Mouse (Mus musculus) hindbrain, embryonic 12.5 days (tissue): Measurements from ENCODE around the gene Serpinb1c. TPM values are rescaled to one million over a fixed set of nuclear protein-coding genes. Genes with fewer than 3 reads are reported as not detected.

ENCODE experiments used
- ATAC-seq: fragments of 200-750 bp; cut with Nextera tagmentation; 2 replicates; pipeline ENCODE4 v1.8.0; 2017; ENCODE audit warnings: moderate TSS enrichment; ENCODE audit not compliant: low FRiP score
- H3K27ac ChIP-seq: fragments of 300-500 bp; sonication (generic); 2 replicates; pipeline ENCODE4 v1.5.1; 2016; ENCODE audit warnings: mild to moderate bottlenecking
- H3K27me3 ChIP-seq: fragments of 300-500 bp; sonication (generic); 2 replicates; pipeline ENCODE4 v1.6.1; 2016; ENCODE audit warnings: mild to moderate bottlenecking
- H3K36me3 ChIP-seq: fragments of 300-500 bp; sonication (generic); 2 replicates; pipeline ENCODE4 v1.6.1; 2016; ENCODE audit warnings: mild to moderate bottlenecking
- H3K4me1 ChIP-seq: fragments of 300-500 bp; sonication (generic); 2 replicates; pipeline ENCODE4 v1.6.1; 2016
- H3K4me2 ChIP-seq: fragments of 300-500 bp; sonication (generic); replicated peaks from 2 replicates; pipeline ENCODE4 v1.6.1; 2016; ENCODE audit warnings: mild to moderate bottlenecking
- H3K4me3 ChIP-seq: fragments of 300-500 bp; sonication (generic); 2 replicates; pipeline ENCODE4 v1.5.1; 2016; ENCODE audit warnings: mild to moderate bottlenecking
- H3K9ac ChIP-seq: fragments of 300-500 bp; sonication (generic); 2 replicates; pipeline ENCODE4 v1.6.1; 2016; ENCODE audit warnings: mild to moderate bottlenecking, moderate library complexity
- H3K9me3 ChIP-seq: fragments of 300-500 bp; sonication (generic); replicated peaks from 2 replicates; pipeline ENCODE4 v1.6.1; 2016; ENCODE audit warnings: mild to moderate bottlenecking
- WGBS: fragments of 180-500 bp; shearing (Covaris S2); methylation state at CpG from one replicate; pipeline ENCODE4 v1.1.7; 2016; 5-methylcytosine and 5-hydroxymethylcytosine counted together
- polyA plus RNA-seq: library from polyadenylated mRNA; unstranded; fragments of >200 nt; fragmentation: Nextera tagmentation; extraction: Ambion mirVana; gene quantifications from 2 replicates; pipeline ENCODE4 v1.2.1, GENCODE M21; 2016

The Serpinb1c gene
- polyA plus RNA-seq, 1 experiment from 2014 or later, result not detected

DNA sequence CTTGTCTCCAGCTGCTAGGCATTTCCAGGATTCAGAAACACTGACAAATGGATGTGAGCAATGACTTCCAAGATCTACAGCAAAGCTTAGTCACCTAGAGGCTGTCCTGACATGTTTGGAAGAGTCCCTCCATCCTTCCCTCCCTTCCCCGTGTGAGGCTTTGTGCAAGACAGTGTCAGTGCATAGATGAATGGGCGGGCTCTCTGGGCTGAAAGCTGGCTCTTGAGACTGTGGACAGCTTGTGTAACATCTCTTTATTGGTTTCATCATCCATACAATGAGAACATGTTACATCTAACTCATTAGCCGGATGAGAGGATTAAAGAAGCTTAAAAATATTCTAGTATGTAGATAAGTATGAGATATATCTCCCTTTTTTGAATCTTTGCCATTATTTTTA, 65.2 kb downstream of the Serpinb1c start:
- no peak overlapping the region for H3K27ac ChIP-seq
- no peaks in the 10 kb centered on the region for H3K9me3 ChIP-seq
- no peaks in the 10 kb centered on the region for H3K36me3 ChIP-seq
- no peak overlapping the region for H3K4me3 ChIP-seq
- no peak overlapping the region for H3K9ac ChIP-seq
- H3K27me3 ChIP-seq, result no peaks in the 10 kb centered on the region
- no peak for ATAC-seq
- no peak overlapping the region for H3K4me2 ChIP-seq
- 74% methylated on average over 3 of the region's 3 CpGs for WGBS
- H3K4me1 ChIP-seq, result no peaks in the 10 kb centered on the region

DNA sequence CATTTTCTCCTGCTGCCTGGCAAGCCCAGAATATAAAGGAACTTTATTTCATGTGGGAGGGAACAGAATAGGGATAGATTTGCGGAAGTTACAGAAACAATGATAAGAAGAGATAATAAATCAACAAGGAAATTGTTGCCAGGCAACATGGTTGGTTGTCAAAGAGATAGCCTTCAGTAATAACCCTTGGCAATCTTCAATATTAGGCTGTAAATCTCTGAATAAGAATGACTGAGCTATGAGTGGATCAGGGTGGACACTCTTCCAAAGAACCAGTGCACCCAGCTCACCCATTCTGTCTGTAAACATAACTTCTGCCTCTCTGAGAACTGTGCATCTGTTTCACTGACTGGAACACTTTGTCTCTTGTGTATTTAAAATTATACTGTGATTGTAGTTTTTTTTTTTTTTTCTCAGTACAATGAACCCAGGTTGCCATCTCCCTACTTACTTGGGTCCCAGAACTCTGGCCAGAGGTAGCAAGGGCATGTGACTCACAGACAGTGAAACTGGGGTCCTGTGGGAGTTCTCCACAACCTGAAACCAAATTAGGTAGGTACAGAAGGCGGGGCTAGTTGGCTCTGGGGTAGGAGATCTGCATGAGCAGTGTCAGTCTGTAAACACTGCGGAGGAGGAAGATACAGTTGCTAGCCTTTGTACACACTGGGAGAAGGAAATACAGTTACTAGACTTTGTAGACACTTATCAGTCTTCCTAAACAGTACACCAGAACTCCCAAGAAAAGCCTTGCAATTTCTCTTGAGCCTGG, 66.3 kb downstream of the Serpinb1c start:
- no peaks in the 10 kb centered on the region for H3K36me3 ChIP-seq
- no peak overlapping the region for H3K4me3 ChIP-seq
- no peak overlapping the region for H3K27ac ChIP-seq
- ATAC-seq, result no peak
- H3K9ac ChIP-seq, result no peak overlapping the region
- H3K4me2 ChIP-seq, result no peak overlapping the region
- 72% methylated on average over 3 of the region's 3 CpGs for WGBS
- no peaks in the 10 kb centered on the region for H3K9me3 ChIP-seq
- no peaks in the 10 kb centered on the region for H3K4me1 ChIP-seq
- H3K27me3 ChIP-seq, result no peaks in the 10 kb centered on the region

Other genes with a start within 250 kb of the Serpinb1c start
- gene Mylk4, start 114.3 kb downstream of the Serpinb1c start, polyA plus RNA-seq, result 0.39 and 1.7 TPM in 2 replicates
- 33.9 and 41.3 TPM in 2 replicates for gene Wrnip1, start 96.2 kb downstream of the Serpinb1c start, polyA plus RNA-seq
- gene D930007J09Rik, start 95.4 kb downstream of the Serpinb1c start, polyA plus RNA-seq, result not detected in 2 replicates
- 0.82 and 1.1 TPM in 2 replicates for gene Serpinb1a, start 47.0 kb downstream of the Serpinb1c start, polyA plus RNA-seq
- gene Serpinb6b, start 67.0 kb upstream of the Serpinb1c start, polyA plus RNA-seq, result 0.88 and 1.4 TPM in 2 replicates
- 1.5 and 1.8 TPM in 2 replicates for gene Serpinb9, start 105.0 kb upstream of the Serpinb1c start, polyA plus RNA-seq
- gene Serpinb9b, start 129.2 kb upstream of the Serpinb1c start, polyA plus RNA-seq, result 0.10 and 0.31 TPM in 2 replicates
- 4.9 and 6.1 TPM in 2 replicates for gene Serpinb1b, start 180.4 kb upstream of the Serpinb1c start, polyA plus RNA-seq